Mouse (Mus musculus) embryonic facial prominence, embryonic 10.5 days (tissue): ENCODE measurements at regions not wholly inside any gene's neighbourhood (a gene's known extent, or its start where the extent isn't known, plus 50 kb on each side); places are given as distances from the start of the nearest gene placed in this dataset.

Experiments used
- DNase-seq: peaks from one replicate; pipeline ENCODE4 v3.0.0-alpha.2; 2017; ENCODE audit warnings: low spot score
- H3K27ac ChIP-seq: fragments of 300-500 bp; sonication (generic); replicated peaks from 2 replicates; pipeline ENCODE4 v1.5.1; 2016; ENCODE audit warnings: mild to moderate bottlenecking
- H3K27me3 ChIP-seq: fragments of 300-500 bp; sonication (generic); replicated peaks from 2 replicates; pipeline ENCODE4 v1.6.1; 2016; ENCODE audit warnings: low read depth, mild to moderate bottlenecking; ENCODE audit not compliant: poor library complexity, severe bottlenecking
- H3K36me3 ChIP-seq: fragments of 300-500 bp; sonication (generic); replicated peaks from 2 replicates; pipeline ENCODE4 v1.6.1; 2016; ENCODE audit warnings: mild to moderate bottlenecking, moderate library complexity
- H3K4me1 ChIP-seq: fragments of 300-500 bp; sonication (generic); 2 replicates; pipeline ENCODE4 v1.6.1; 2016
- H3K4me3 ChIP-seq: fragments of 300-500 bp; sonication (generic); 2 replicates; pipeline ENCODE4 v1.5.1; 2016; ENCODE audit warnings: mild to moderate bottlenecking, moderate library complexity
- H3K9me3 ChIP-seq: fragments of 300-500 bp; sonication (generic); 2 replicates; pipeline ENCODE4 v1.6.1; 2016; ENCODE audit warnings: mild to moderate bottlenecking
- WGBS: fragments of 180-500 bp; shearing (Covaris S2); methylation state at CpG from one replicate; pipeline ENCODE4 v1.1.7; 2016; 5-methylcytosine and 5-hydroxymethylcytosine counted together

- no peaks in the 10 kb centered on the region for H3K9me3 ChIP-seq
- DNase-seq, result no peak
- H3K4me1 ChIP-seq, result no peaks in the 10 kb centered on the region
- no peaks in the 10 kb centered on the region for H3K36me3 ChIP-seq
- H3K27me3 ChIP-seq, result no peaks in the 10 kb centered on the region
- no peak overlapping the region for H3K27ac ChIP-seq
- H3K4me3 ChIP-seq, result no peak overlapping the region
Observed at GRCm38 (mm10) chr10:74722971-74723370, 244.0 kb upstream of the Gnaz start.

DNA sequence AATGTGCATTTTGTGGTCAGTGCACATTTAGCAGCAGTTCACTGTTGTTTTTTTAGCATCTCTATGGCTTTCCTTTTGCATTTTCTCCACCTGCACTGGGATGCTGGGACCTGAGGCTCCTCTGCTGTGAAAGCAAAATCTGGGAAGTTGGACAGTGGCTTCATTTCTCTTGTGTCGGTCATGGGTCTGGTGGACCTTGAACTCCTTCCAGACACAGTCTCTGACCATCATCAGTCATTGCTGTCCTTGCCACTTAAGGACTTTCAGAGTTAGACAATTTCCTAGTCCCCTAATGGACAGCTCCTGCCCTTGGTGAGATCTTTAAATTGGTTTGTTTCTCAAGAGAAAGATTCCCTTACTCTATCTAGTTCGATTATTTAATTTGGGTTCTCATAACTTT lies 217.5 kb upstream of the Gnaz start:
- Histone ChIP-seq H3K9me3 (no peaks in the 10 kb centered on the region), H3K4me1 (no peaks in the 10 kb centered on the region), H3K27ac (no peak overlapping the region), H3K27me3 (no peaks in the 10 kb centered on the region), H3K4me3 (no peak overlapping the region), H3K36me3 (no peaks in the 10 kb centered on the region)
- WGBS, result 86% methylated on average over 2 of the region's 2 CpGs
- DNase-seq, result no peak

DNA sequence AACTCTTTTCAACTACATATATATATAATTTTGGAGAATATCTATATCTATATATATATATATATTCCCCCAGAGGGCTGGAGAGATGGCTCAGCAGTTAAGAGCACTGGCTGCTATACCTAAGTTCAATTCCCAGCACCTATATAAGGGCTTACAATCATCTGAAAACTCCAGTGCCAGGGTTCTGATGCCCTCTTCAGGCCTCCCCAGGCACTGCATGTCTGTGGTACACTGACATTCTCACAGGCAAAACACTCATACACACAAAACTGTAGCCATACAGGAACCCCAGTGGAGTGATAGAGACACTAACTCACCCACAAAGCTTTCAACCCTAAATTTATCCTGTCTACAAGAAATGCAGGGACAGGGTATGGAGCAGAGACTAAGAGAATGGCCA lies 216.1 kb upstream of the Gnaz start:
- H3K36me3 ChIP-seq, result no peaks in the 10 kb centered on the region
- H3K4me3 ChIP-seq, result no peak overlapping the region
- H3K27ac ChIP-seq, result no peak overlapping the region
- DNase-seq, result no peak
- no peaks in the 10 kb centered on the region for H3K9me3 ChIP-seq
- H3K4me1 ChIP-seq, result no peaks in the 10 kb centered on the region
- H3K27me3 ChIP-seq, result no peaks in the 10 kb centered on the region

DNA sequence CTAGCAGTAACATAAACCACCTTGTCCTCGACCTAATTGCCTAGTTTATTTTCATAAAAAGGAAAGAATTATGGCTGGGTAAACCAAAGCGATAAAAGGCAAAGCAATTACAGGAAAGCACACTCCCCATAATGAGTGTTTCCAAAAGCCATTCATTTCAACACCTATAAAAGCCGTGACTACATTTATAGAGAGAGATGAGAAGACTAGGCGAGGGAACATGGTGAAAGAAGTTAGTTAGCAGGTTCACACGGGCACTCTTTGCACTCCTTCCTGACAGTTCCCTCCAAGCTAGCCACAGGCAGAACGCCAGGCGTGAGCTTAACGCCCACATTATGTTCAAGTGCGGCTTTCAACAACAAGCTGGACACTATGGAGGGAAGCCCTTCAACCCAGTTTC lies 206.2 kb upstream of the Gnaz start:
- Histone ChIP-seq H3K27me3 (no peaks in the 10 kb centered on the region), H3K27ac (no peak overlapping the region), H3K4me3 (no peak overlapping the region), H3K9me3 (no peaks in the 10 kb centered on the region), H3K36me3 (no peaks in the 10 kb centered on the region), H3K4me1 (no peaks in the 10 kb centered on the region)
- WGBS, result 80% methylated on average over 9 of the region's 9 CpGs
- DNase-seq, result no peak

- Histone ChIP-seq H3K27ac (no peak overlapping the region), H3K36me3 (no peaks in the 10 kb centered on the region), H3K4me3 (no peak overlapping the region), H3K27me3 (no peaks in the 10 kb centered on the region), H3K4me1 (no peaks in the 10 kb centered on the region), H3K9me3 (no peaks in the 10 kb centered on the region)
- DNase-seq, result no peak
- 83% methylated on average over 2 of the region's 2 CpGs for WGBS
Observed at GRCm38 (mm10) chr10:74789245-74789644, 177.7 kb upstream of the Gnaz start.

- H3K4me1 ChIP-seq, result no peaks in the 10 kb centered on the region
- H3K27me3 ChIP-seq, result no peaks in the 10 kb centered on the region
- no peaks in the 10 kb centered on the region for H3K36me3 ChIP-seq
- no peaks in the 10 kb centered on the region for H3K9me3 ChIP-seq
- H3K27ac ChIP-seq, result no peak overlapping the region
- WGBS, result 73% methylated on average over 3 of the region's 3 CpGs
- DNase-seq, result no peak
- no peak overlapping the region for H3K4me3 ChIP-seq
Observed at GRCm38 (mm10) chr10:74789987-74790386, 177.0 kb upstream of the Gnaz start.

DNA sequence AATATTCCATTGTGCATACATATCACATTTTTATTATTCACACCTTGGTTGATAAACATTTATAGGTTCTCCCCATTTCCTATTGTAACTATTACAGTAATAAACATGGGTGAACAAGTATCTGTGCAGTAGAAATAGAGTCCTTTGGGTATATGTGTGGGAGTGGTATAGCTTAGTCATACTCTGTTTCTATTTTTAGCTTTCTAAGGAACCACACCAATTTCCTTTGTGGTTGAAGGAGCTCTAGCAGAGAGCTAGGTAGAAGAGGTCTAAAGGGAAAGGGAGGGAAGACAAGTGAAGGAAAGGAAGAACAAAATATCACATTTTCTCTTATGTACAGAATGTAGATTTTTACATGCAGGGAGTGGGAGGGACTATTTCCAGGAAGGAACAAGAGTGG lies 143.6 kb upstream of the Gnaz start:
- H3K27me3 ChIP-seq, result no peaks in the 10 kb centered on the region
- H3K4me1 ChIP-seq, result no peaks in the 10 kb centered on the region
- no peaks in the 10 kb centered on the region for H3K9me3 ChIP-seq
- DNase-seq, result no peak
- no peak overlapping the region for H3K4me3 ChIP-seq
- no peak overlapping the region for H3K27ac ChIP-seq
- H3K36me3 ChIP-seq, result no peaks in the 10 kb centered on the region

GRCm38 (mm10) chr10:74834359-74834758 lies 132.6 kb upstream of the Gnaz start:
- no peak for DNase-seq
- Histone ChIP-seq H3K27me3 (no peaks in the 10 kb centered on the region), H3K9me3 (no peaks in the 10 kb centered on the region), H3K36me3 (no peaks in the 10 kb centered on the region), H3K4me1 (no peaks in the 10 kb centered on the region), H3K4me3 (no peak overlapping the region), H3K27ac (no peak overlapping the region)
- 68% methylated on average over 2 of the region's 2 CpGs for WGBS

DNA sequence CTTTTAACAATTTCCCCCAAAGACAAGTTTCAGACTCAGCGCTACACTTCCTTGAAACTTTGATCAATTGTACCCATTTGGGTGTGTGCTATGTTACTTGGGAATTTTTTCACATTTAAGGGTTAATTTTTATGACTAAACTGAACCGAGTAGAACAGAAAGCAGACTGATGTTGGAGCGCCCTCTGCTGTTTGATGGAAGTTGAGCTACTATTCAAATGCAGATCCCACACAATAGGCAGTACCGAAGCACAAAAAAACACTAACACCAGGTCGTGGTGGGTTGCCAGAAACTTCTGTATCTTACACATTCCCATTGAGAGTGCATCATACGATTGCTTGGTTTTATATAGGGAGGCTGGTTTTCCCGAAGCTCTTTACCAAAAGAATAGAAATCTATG lies 118.6 kb upstream of the Gnaz start:
- Histone ChIP-seq H3K36me3 (no peaks in the 10 kb centered on the region), H3K27ac (no peak overlapping the region), H3K27me3 (no peaks in the 10 kb centered on the region), H3K4me3 (no peak overlapping the region), H3K9me3 (no peaks in the 10 kb centered on the region), H3K4me1 (no peaks in the 10 kb centered on the region)
- DNase-seq, result peak; percentile 80
- WGBS, result 10% methylated on average over 7 of the region's 7 CpGs

DNA sequence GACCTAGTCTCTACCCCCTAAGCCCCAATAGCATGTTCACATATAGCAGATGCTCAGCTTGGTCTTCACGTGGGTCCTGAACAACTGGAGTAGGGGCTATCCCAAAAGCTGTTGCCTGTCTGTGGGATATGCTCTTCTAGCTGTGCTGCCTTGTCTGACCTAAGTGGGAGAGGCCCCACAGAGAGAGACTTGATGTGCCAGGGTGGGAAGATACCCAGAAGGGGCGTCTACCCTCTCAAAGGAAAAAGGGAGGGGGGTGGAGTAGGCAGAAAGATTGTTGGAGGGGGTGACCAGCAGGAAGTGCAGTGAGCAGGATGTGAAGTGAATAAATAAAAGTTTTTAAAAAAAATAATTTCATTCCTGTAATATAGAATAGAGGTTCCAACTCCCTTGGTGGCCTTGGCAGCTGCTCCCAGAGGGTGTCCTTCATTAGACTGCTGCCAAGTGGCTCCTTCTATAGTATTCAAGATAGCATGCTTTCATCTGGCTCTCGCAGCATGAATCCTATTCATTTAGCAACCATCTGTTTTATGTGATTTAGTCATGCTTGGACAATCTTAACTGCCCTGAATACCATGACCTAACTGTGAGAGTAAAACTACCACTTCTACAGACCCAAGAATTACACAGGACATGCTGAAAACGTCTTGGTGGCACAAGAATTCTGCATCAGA lies 111.8 kb upstream of the Gnaz start:
- H3K9me3 ChIP-seq, result no peaks in the 10 kb centered on the region
- DNase-seq, result no peak
- no peak overlapping the region for H3K4me3 ChIP-seq
- H3K27me3 ChIP-seq, result no peaks in the 10 kb centered on the region
- H3K4me1 ChIP-seq, result no peaks in the 10 kb centered on the region
- WGBS, result 73% methylated on average over 4 of the region's 4 CpGs
- H3K27ac ChIP-seq, result no peak overlapping the region
- no peaks in the 10 kb centered on the region for H3K36me3 ChIP-seq
